Mouse (Mus musculus): ENCODE data around the gene Slc35a3. TPM values are rescaled to one million over a fixed set of nuclear protein-coding genes. Genes with fewer than 3 reads are reported as not detected.

Slc35a3 gene
- total RNA-seq, 1 experiment from 2014 or later = 48.4 TPM

GRCm38 (mm10) chr3:116653278-116653945 is 59.2 kb downstream of the Slc35a3 start:
- ATAC-seq (replicated peaks in 1 of 2; ENCODE audit: insufficient read depth in 1 of 2, low FRiP score in 2 of 2, low TSS enrichment in 1 of 2, low read depth in 1 of 2, poor library complexity in 2 of 2, severe bottlenecking in 2 of 2) = no peak

- no peak for ATAC-seq (replicated peaks in 1 of 2; ENCODE audit: insufficient read depth in 1 of 2, low FRiP score in 2 of 2, low TSS enrichment in 1 of 2, low read depth in 1 of 2, poor library complexity in 2 of 2, severe bottlenecking in 2 of 2)
These were observed 60.6 kb downstream of the Slc35a3 start for GRCm38 (mm10) chr3:116652033-116652446.

- no peak for ATAC-seq (replicated peaks in 1 of 2; ENCODE audit: insufficient read depth in 1 of 2, low FRiP score in 2 of 2, low TSS enrichment in 1 of 2, low read depth in 1 of 2, poor library complexity in 2 of 2, severe bottlenecking in 2 of 2)
These were observed 61.9 kb downstream of the Slc35a3 start for GRCm38 (mm10) chr3:116650698-116651097.

- ATAC-seq (replicated peaks in 1 of 2; ENCODE audit: insufficient read depth in 1 of 2, low FRiP score in 2 of 2, low TSS enrichment in 1 of 2, low read depth in 1 of 2, poor library complexity in 2 of 2, severe bottlenecking in 2 of 2) = peak in 1 of 2 experiments; percentile 24; a peak in 1 of 4 replicates
These were observed 63.8 kb downstream of the Slc35a3 start for GRCm38 (mm10) chr3:116648805-116649204.

GRCm38 (mm10) chr3:116646387-116646786 is 66.2 kb downstream of the Slc35a3 start:
- no peak for ATAC-seq (replicated peaks in 1 of 2; ENCODE audit: insufficient read depth in 1 of 2, low FRiP score in 2 of 2, low TSS enrichment in 1 of 2, low read depth in 1 of 2, poor library complexity in 2 of 2, severe bottlenecking in 2 of 2)

GRCm38 (mm10) chr3:116642373-116642772 is 70.3 kb downstream of the Slc35a3 start:
- ATAC-seq (replicated peaks in 1 of 2; ENCODE audit: insufficient read depth in 1 of 2, low FRiP score in 2 of 2, low TSS enrichment in 1 of 2, low read depth in 1 of 2, poor library complexity in 2 of 2, severe bottlenecking in 2 of 2) = no peak

GRCm38 (mm10) chr3:116641811-116642371 is 70.7 kb downstream of the Slc35a3 start:
- no peak for ATAC-seq (replicated peaks in 1 of 2; ENCODE audit: insufficient read depth in 1 of 2, low FRiP score in 2 of 2, low TSS enrichment in 1 of 2, low read depth in 1 of 2, poor library complexity in 2 of 2, severe bottlenecking in 2 of 2)

- no peak for ATAC-seq (replicated peaks in 1 of 2; ENCODE audit: insufficient read depth in 1 of 2, low FRiP score in 2 of 2, low TSS enrichment in 1 of 2, low read depth in 1 of 2, poor library complexity in 2 of 2, severe bottlenecking in 2 of 2)
These were observed 72.6 kb downstream of the Slc35a3 start for GRCm38 (mm10) chr3:116640024-116640423.

- no peak for ATAC-seq (replicated peaks in 1 of 2; ENCODE audit: insufficient read depth in 1 of 2, low FRiP score in 2 of 2, low TSS enrichment in 1 of 2, low read depth in 1 of 2, poor library complexity in 2 of 2, severe bottlenecking in 2 of 2)
These were observed 74.1 kb downstream of the Slc35a3 start for GRCm38 (mm10) chr3:116638572-116638971.

GRCm38 (mm10) chr3:116637693-116638476 is 74.7 kb downstream of the Slc35a3 start:
- no peak for ATAC-seq (replicated peaks in 1 of 2; ENCODE audit: insufficient read depth in 1 of 2, low FRiP score in 2 of 2, low TSS enrichment in 1 of 2, low read depth in 1 of 2, poor library complexity in 2 of 2, severe bottlenecking in 2 of 2)

GRCm38 (mm10) chr3:116635799-116636198 is 76.8 kb downstream of the Slc35a3 start:
- ATAC-seq (replicated peaks in 1 of 2; ENCODE audit: insufficient read depth in 1 of 2, low FRiP score in 2 of 2, low TSS enrichment in 1 of 2, low read depth in 1 of 2, poor library complexity in 2 of 2, severe bottlenecking in 2 of 2) = no peak

GRCm38 (mm10) chr3:116634853-116635252 is 77.8 kb downstream of the Slc35a3 start:
- peak; percentile 34 to 58; a peak in 3 of 4 replicates for ATAC-seq (replicated peaks in 1 of 2; ENCODE audit: insufficient read depth in 1 of 2, low FRiP score in 2 of 2, low TSS enrichment in 1 of 2, low read depth in 1 of 2, poor library complexity in 2 of 2, severe bottlenecking in 2 of 2)

- peak; percentile 65 for ATAC-seq (replicated peaks in 1 of 2; ENCODE audit: insufficient read depth in 1 of 2, low FRiP score in 2 of 2, low TSS enrichment in 1 of 2, low read depth in 1 of 2, poor library complexity in 2 of 2, severe bottlenecking in 2 of 2)
These were observed 78.5 kb downstream of the Slc35a3 start for GRCm38 (mm10) chr3:116634091-116634490.

- ATAC-seq (replicated peaks in 1 of 2; ENCODE audit: insufficient read depth in 1 of 2, low FRiP score in 2 of 2, low TSS enrichment in 1 of 2, low read depth in 1 of 2, poor library complexity in 2 of 2, severe bottlenecking in 2 of 2) = no peak
These were observed 79.7 kb downstream of the Slc35a3 start for GRCm38 (mm10) chr3:116632971-116633370.

- ATAC-seq (replicated peaks in 1 of 2; ENCODE audit: insufficient read depth in 1 of 2, low FRiP score in 2 of 2, low TSS enrichment in 1 of 2, low read depth in 1 of 2, poor library complexity in 2 of 2, severe bottlenecking in 2 of 2) = no peak
These were observed 81.2 kb downstream of the Slc35a3 start for GRCm38 (mm10) chr3:116631459-116631858.

GRCm38 (mm10) chr3:116622641-116623040 is 90.0 kb downstream of the Slc35a3 start:
- ATAC-seq (replicated peaks in 1 of 2; ENCODE audit: insufficient read depth in 1 of 2, low FRiP score in 2 of 2, low TSS enrichment in 1 of 2, low read depth in 1 of 2, poor library complexity in 2 of 2, severe bottlenecking in 2 of 2) = no peak

- peak; percentile 49 to 53; a peak in 3 of 4 replicates for ATAC-seq (replicated peaks in 1 of 2; ENCODE audit: insufficient read depth in 1 of 2, low FRiP score in 2 of 2, low TSS enrichment in 1 of 2, low read depth in 1 of 2, poor library complexity in 2 of 2, severe bottlenecking in 2 of 2)
These were observed 91.8 kb downstream of the Slc35a3 start for GRCm38 (mm10) chr3:116620636-116621370.
